Mouse (Mus musculus): ENCODE results near the gene Usp2. TPM values are rescaled to one million over a fixed set of nuclear protein-coding genes. Genes with fewer than 3 reads are reported as not detected.

Usp2 gene
- total and polyA plus RNA-seq, 3 experiments, result 3.6 to 13.9 TPM; not detected in 1

DNA sequence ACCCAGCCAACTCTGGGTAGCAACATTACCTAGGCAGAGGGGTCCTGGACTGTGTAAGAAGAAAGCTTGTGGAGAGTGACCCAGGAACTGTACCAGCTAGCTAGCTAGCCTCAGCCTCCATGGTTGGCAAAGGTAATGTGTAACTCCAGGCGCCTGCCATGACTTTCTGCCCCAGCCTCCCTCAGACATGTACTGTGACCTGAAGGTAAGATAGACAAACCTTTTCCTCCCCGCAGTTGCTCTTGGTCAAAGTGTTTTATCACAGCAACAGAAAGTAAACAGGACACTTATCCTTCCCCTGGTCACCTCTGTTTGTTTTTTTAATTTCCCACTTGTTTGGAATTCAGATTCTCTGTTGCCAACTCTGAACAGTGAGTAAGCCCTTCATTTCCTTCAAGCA lies 47.6 kb downstream of the Usp2 start:
- TF ChIP-seq ELF1 (IDR thresholded peaks at IDR 0.05; ENCODE audit: low read depth, low read length), result no peak
- no peak for TF ChIP-seq MEF2A (IDR thresholded peaks at IDR 0.05; ENCODE audit: extremely low read depth, insufficient replicate concordance, low read depth, low read length, poor library complexity, severe bottlenecking)
- no peaks in the 10 kb centered on the region for H3K27me3 ChIP-seq (ENCODE audit: control insufficient read depth in 1 of 2, insufficient read depth in 2 of 2, low read length in 2 of 2)
- no peak overlapping the region for H3K27ac ChIP-seq (ENCODE audit: control insufficient read depth, low read depth, low read length)
- H3K9ac ChIP-seq (ENCODE audit: control insufficient read depth, low read depth, low read length, poor library complexity, severe bottlenecking), result no peak overlapping the region
- no peaks in the 10 kb centered on the region for H3K9me3 ChIP-seq (replicated peaks; ENCODE audit: insufficient read depth, low read length)
- no peak overlapping the region for H3K4me3 ChIP-seq (ENCODE audit: control insufficient read depth in 1 of 2, insufficient read depth in 1 of 2, low read depth in 2 of 2, low read length in 2 of 2)
- H3K79me2 ChIP-seq (ENCODE audit: control insufficient read depth, insufficient read depth, low read length, poor library complexity), result peaks cover 26% of the 10 kb centered on the region
- peaks cover 0 to 10% of the 10 kb centered on the region in 2 experiments; a peak in 2 of 4 replicates for H3K36me3 ChIP-seq (ENCODE audit: control insufficient read depth in 1 of 2, insufficient read depth in 2 of 2, low read length in 2 of 2)
- peaks cover 0 to 18% of the 10 kb centered on the region in 2 experiments; a peak in 2 of 4 replicates for H3K4me1 ChIP-seq (ENCODE audit: control insufficient read depth in 1 of 2, insufficient read depth in 2 of 2, low read length in 2 of 2)
- DNase-seq (ENCODE audit: low read depth, low spot score), result no peak

DNA sequence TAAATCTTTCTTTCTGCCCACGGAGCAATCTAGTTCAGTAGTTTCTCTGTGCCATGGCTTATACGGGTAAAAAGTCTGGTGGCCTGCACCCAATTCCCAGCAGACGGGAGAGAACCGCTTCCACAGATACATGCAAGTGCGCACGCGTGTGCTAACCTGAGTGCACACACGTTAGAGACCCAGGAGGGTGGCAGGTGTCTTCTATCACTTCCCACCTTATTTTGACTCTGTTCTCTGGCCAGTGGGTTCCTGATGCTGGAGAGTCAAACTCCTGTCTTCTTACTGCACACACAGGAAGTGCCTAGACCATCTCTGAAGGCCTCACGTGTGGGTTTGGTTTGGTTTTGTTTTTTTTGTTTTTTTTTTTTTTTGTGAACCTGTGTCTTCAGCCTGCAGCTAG lies 48.8 kb downstream of the Usp2 start:
- Histone ChIP-seq H3K27ac (ENCODE audit: control insufficient read depth, low read depth, low read length) (no peak overlapping the region), H3K27me3 (ENCODE audit: control insufficient read depth in 1 of 2, insufficient read depth in 2 of 2, low read length in 2 of 2) (no peaks in the 10 kb centered on the region), H3K36me3 (ENCODE audit: control insufficient read depth in 1 of 2, insufficient read depth in 2 of 2, low read length in 2 of 2) (peaks cover 0 to 5% of the 10 kb centered on the region in 2 experiments; a peak in 2 of 4 replicates), H3K9ac (ENCODE audit: control insufficient read depth, low read depth, low read length, poor library complexity, severe bottlenecking) (no peak overlapping the region), H3K9me3 (replicated peaks; ENCODE audit: insufficient read depth, low read length) (no peaks in the 10 kb centered on the region), H3K4me3 (ENCODE audit: control insufficient read depth in 1 of 2, insufficient read depth in 1 of 2, low read depth in 2 of 2, low read length in 2 of 2) (no peak overlapping the region), H3K79me2 (ENCODE audit: control insufficient read depth, insufficient read depth, low read length, poor library complexity) (peaks cover 14% of the 10 kb centered on the region), H3K4me1 (ENCODE audit: control insufficient read depth in 1 of 2, insufficient read depth in 2 of 2, low read length in 2 of 2) (peaks cover 0 to 7% of the 10 kb centered on the region in 2 experiments; a peak in 2 of 4 replicates)
- DNase-seq (ENCODE audit: low read depth, low spot score), result no peak
- TF ChIP-seq TCF12 (IDR thresholded peaks at IDR 0.05; ENCODE audit: low read depth, low read length) (no peak), KAT2A (conservative IDR thresholded peaks at IDR 0.05; ENCODE audit: low read depth, low read length) (no peak), E2F4 (IDR thresholded peaks at IDR 0.05; ENCODE audit: borderline replicate concordance, low read depth, low read length) (no peak), ZC3H11A (IDR thresholded peaks at IDR 0.05; ENCODE audit: low read depth, low read length) (no peak), ZKSCAN1 (IDR thresholded peaks at IDR 0.05; ENCODE audit: low read depth, low read length) (no peak), UBTF (IDR thresholded peaks at IDR 0.05; ENCODE audit: borderline replicate concordance, insufficient read depth, low read depth, low read length) (no peak), ETS1 (IDR thresholded peaks at IDR 0.05; ENCODE audit: low read depth, low read length) (no peak), MAFK (IDR thresholded peaks at IDR 0.05; ENCODE audit: borderline replicate concordance, low read depth, low read length) (no peak), GABPA (IDR thresholded peaks at IDR 0.05; ENCODE audit: low read depth, low read length) (no peak), BHLHE40 (IDR thresholded peaks at IDR 0.05; ENCODE audit: borderline replicate concordance, low read depth, low read length) (no peak), JUND (IDR thresholded peaks at IDR 0.05; ENCODE audit: low read depth, low read length) (no peak), NRF1 (IDR thresholded peaks at IDR 0.05; ENCODE audit: insufficient read depth, low read depth, low read length, poor library complexity, severe bottlenecking) (no peak), CHD1 (IDR thresholded peaks at IDR 0.05; ENCODE audit: low read depth, low read length) (no peak)

Measured in MEL (cell line).